Mouse (Mus musculus) sigmoid colon, adult 10 weeks (tissue): Measurements from ENCODE around the gene Rel. TPM values are rescaled to one million over a fixed set of nuclear protein-coding genes. Genes with fewer than 3 reads are reported as not detected.

Experiments used
- polyA plus RNA-seq: library from polyadenylated mRNA; stranded (reverse); fragments of 350-450 nt; fragmentation: Illumina TruSeq; extraction: RNeasy Lipid Tissue Mini Kit (QIAGEN cat#74804); gene quantifications from one replicate; pipeline ENCODE4 v1.2.3, GENCODE M21; 2014; ENCODE audit warnings: low read depth, low replicate concordance

Gene Rel
- polyA plus RNA-seq: 14.8 TPM

DNA sequence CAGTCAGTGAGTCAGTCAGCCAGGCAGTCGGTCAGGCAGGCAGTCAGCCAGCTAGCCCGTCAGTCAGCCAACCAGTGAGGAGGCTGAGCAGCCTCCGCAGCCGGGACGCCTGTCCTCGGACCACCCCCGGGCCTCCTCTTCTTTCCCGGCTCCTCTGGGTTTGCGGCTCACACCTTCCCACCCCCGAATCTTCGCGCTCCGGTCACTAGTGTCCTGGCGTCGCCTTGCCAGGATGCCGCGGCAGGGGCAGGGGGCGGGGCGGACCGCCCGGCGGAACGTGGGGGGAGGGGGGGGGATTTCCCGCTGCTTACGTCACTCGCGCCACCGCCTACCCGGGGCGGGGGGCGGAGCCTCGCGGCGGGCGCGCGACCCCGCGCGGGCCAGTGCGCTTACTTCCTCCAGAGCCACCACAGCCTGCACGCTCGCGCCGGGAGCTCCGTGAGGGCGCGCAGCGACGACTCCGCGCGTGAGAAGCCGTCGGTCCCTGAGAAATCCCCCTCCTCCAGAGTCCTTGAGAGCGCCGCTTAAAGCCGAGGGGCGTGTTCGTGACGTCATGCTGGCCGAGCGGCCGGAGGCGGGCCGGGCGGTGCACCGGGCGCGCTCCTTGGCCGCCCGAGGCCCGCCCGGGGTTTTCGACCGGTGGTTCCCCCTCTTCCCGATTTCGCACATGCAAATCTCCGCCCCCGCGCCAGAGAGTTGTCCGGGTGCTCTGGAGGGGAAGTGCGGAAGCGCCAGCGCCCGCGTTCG lies at the start of gene Rel:
Gene Rel (minus strand): TSS at position 211 of the 747 bp plus-strand sequence.

Other genes starting within 250 kb of the Rel start
- gene 1700093K21Rik, start 249.8 kb downstream of the Rel start, polyA plus RNA-seq: not detected
- gene 0610010F05Rik, start 137.3 kb downstream of the Rel start, polyA plus RNA-seq: 41.7 TPM
- 57.3 TPM for gene Pus10, start 105.3 kb downstream of the Rel start, polyA plus RNA-seq
- 51.2 TPM for gene Pex13, start 105.0 kb downstream of the Rel start, polyA plus RNA-seq
- gene Papolg, start 124.3 kb upstream of the Rel start, polyA plus RNA-seq: 61.3 TPM